Mouse (Mus musculus) MEL (cell line): ENCODE measurements at regions not wholly inside any gene's neighbourhood (a gene's known extent, or its start where the extent isn't known, plus 50 kb on each side); places are given as distances from the start of the nearest gene placed in this dataset.

ENCODE experiments used
- DNase-seq: peaks from one replicate; pipeline ENCODE4 v3.0.0; 2011; ENCODE audit warnings: low read depth, low spot score
- H3K27ac ChIP-seq: 2 replicates; pipeline ENCODE4 v1.5.1; 2012; ENCODE audit warnings: low read depth, mild to moderate bottlenecking, control low read depth, low read length, moderate library complexity; ENCODE audit not compliant: control insufficient read depth
- H3K27me3 ChIP-seq, 2 experiments: fragments of 150-350 bp in 1 of 2; sonication (generic) in 1 of 2; 2 replicates each; pipeline ENCODE4 v1.6.1; 2012; ENCODE audit warnings: low read length in 2 of 2, mild to moderate bottlenecking in 2 of 2, improper control_type of control experiment in 1 of 2, moderate library complexity in 1 of 2; ENCODE audit not compliant: insufficient read depth in 2 of 2, control insufficient read depth in 1 of 2
- H3K36me3 ChIP-seq, 2 experiments: 2 replicates each; pipeline ENCODE4 v1.6.1; 2012 to 2014; ENCODE audit warnings: low read length in 2 of 2, improper control_type of control experiment in 1 of 2, inconsistent platforms in 1 of 2, mild to moderate bottlenecking in 1 of 2; ENCODE audit not compliant: insufficient read depth in 2 of 2, control insufficient read depth in 1 of 2
- H3K4me1 ChIP-seq, 2 experiments: fragments of 150-350 bp in 1 of 2; sonication (generic) in 1 of 2; 2 replicates each; pipeline ENCODE4 v1.6.1; 2012; ENCODE audit warnings: low read length in 2 of 2, improper control_type of control experiment in 1 of 2, mild to moderate bottlenecking in 1 of 2; ENCODE audit not compliant: insufficient read depth in 2 of 2, control insufficient read depth in 1 of 2
- H3K4me3 ChIP-seq, 2 experiments: fragments of 150-350 bp in 1 of 2; sonication (generic) in 1 of 2; 2 replicates each; pipeline ENCODE4 v1.5.1; 2012; ENCODE audit warnings: low read depth in 2 of 2, low read length in 2 of 2, mild to moderate bottlenecking in 2 of 2, moderate library complexity in 2 of 2, control low read depth in 1 of 2, improper control_type of control experiment in 1 of 2; ENCODE audit not compliant: control insufficient read depth in 1 of 2, insufficient read depth in 1 of 2
- H3K79me2 ChIP-seq: 2 replicates; pipeline ENCODE4 v1.6.1; 2012; ENCODE audit warnings: mild to moderate bottlenecking, low read length, moderate library complexity; ENCODE audit not compliant: control insufficient read depth, poor library complexity, insufficient read depth
- H3K9ac ChIP-seq: 2 replicates; pipeline ENCODE4 v1.6.1; 2012; ENCODE audit warnings: low read depth, mild to moderate bottlenecking, control low read depth, low read length, moderate library complexity; ENCODE audit not compliant: control insufficient read depth, poor library complexity, severe bottlenecking
- H3K9me3 ChIP-seq: fragments of 150-350 bp; sonication (generic); replicated peaks from 2 replicates; pipeline ENCODE4 v1.6.1; 2012; ENCODE audit warnings: mild to moderate bottlenecking, low read length, improper control_type of control experiment, moderate library complexity; ENCODE audit not compliant: insufficient read depth
- CHD2 ChIP-seq: IDR thresholded peaks from 2 replicates; pipeline ENCODE4 v1.6.1; 2011; ENCODE audit warnings: low read length, improper control_type of control experiment
- CTCF ChIP-seq, 3 experiments: IDR thresholded peaks in 2 of 3; conservative IDR thresholded peaks in 1 of 3; 2 replicates each; pipeline ENCODE4 v1.5.1; 2011 to 2012; ENCODE audit warnings: low read length in 3 of 3, low read depth in 2 of 3, mild to moderate bottlenecking in 2 of 3, improper control_type of control experiment in 1 of 3, inconsistent platforms in 1 of 3, mixed read lengths in 1 of 3, moderate library complexity in 1 of 3; ENCODE audit not compliant: control insufficient read depth in 1 of 3, insufficient read depth in 1 of 3, poor library complexity in 1 of 3, severe bottlenecking in 1 of 3
- E2F4 ChIP-seq: IDR thresholded peaks from 2 replicates; pipeline ENCODE4 v1.6.1; 2011; ENCODE audit warnings: low read depth, low read length, improper control_type of control experiment, borderline replicate concordance
- ETS1 ChIP-seq: IDR thresholded peaks from 2 replicates; pipeline ENCODE4 v1.6.1; 2012; ENCODE audit warnings: low read depth, mild to moderate bottlenecking, inconsistent platforms, low read length, improper control_type of control experiment, moderate library complexity
- GABPA ChIP-seq: IDR thresholded peaks from 2 replicates; pipeline ENCODE4 v1.6.1; 2012; ENCODE audit warnings: low read depth, mild to moderate bottlenecking, inconsistent platforms, low read length, improper control_type of control experiment, moderate library complexity
- HCFC1 ChIP-seq: IDR thresholded peaks from 2 replicates; pipeline ENCODE4 v1.6.1; 2012; ENCODE audit warnings: low read depth, mild to moderate bottlenecking, inconsistent platforms, low read length, improper control_type of control experiment, moderate library complexity
- JUND ChIP-seq: IDR thresholded peaks from 2 replicates; pipeline ENCODE4 v1.6.1; 2011; ENCODE audit warnings: low read depth, mild to moderate bottlenecking, improper control_type of control experiment, low read length
- MXI1 ChIP-seq: IDR thresholded peaks from 2 replicates; pipeline ENCODE4 v1.6.1; 2011; ENCODE audit warnings: mild to moderate bottlenecking, low read depth, low read length, improper control_type of control experiment
- POLR2A ChIP-seq, 2 experiments: IDR thresholded peaks; 2 replicates each; pipeline ENCODE4 v1.6.1; 2011 to 2012; ENCODE audit warnings: low read length in 2 of 2, mild to moderate bottlenecking in 2 of 2, control low read depth in 1 of 2, improper control_type of control experiment in 1 of 2, low read depth in 1 of 2, moderate library complexity in 1 of 2; ENCODE audit not compliant: control insufficient read depth in 1 of 2, insufficient read depth in 1 of 2, poor library complexity in 1 of 2
- POLR2AphosphoS5 ChIP-seq: IDR thresholded peaks from 2 replicates; pipeline ENCODE4 v1.6.1; 2012; ENCODE audit warnings: low read depth, borderline replicate concordance, mild to moderate bottlenecking, inconsistent platforms, low read length, moderate library complexity, mixed read lengths
- SMC3 ChIP-seq: IDR thresholded peaks from 2 replicates; pipeline ENCODE4 v1.6.1; 2011; ENCODE audit warnings: low read depth, low read length, improper control_type of control experiment
- TBP ChIP-seq: IDR thresholded peaks from 2 replicates; pipeline ENCODE4 v1.8.0; 2011; ENCODE audit warnings: low read depth, low read length, improper control_type of control experiment
- UBTF ChIP-seq: IDR thresholded peaks from 2 replicates; pipeline ENCODE4 v1.6.1; 2012; ENCODE audit warnings: low read depth, mild to moderate bottlenecking, inconsistent platforms, low read length, improper control_type of control experiment, moderate library complexity, borderline replicate concordance; ENCODE audit not compliant: insufficient read depth
- ZC3H11A ChIP-seq: IDR thresholded peaks from 2 replicates; pipeline ENCODE4 v1.6.1; 2012; ENCODE audit warnings: low read depth, mild to moderate bottlenecking, inconsistent platforms, low read length, improper control_type of control experiment
- ZKSCAN1 ChIP-seq: IDR thresholded peaks from 2 replicates; pipeline ENCODE4 v1.6.1; 2012; ENCODE audit warnings: low read depth, mild to moderate bottlenecking, inconsistent platforms, low read length, improper control_type of control experiment, moderate library complexity
- ZMIZ1 ChIP-seq: IDR thresholded peaks from 2 replicates; pipeline ENCODE4 v1.6.1; 2012; ENCODE audit warnings: low read depth, mild to moderate bottlenecking, inconsistent platforms, low read length, improper control_type of control experiment, moderate library complexity
- ZNF384 ChIP-seq: IDR thresholded peaks from 2 replicates; pipeline ENCODE4 v1.6.1; 2012; ENCODE audit warnings: low read depth, mild to moderate bottlenecking, inconsistent platforms, low read length, improper control_type of control experiment

- H3K9ac ChIP-seq = no peak overlapping the region
- no peaks in the 10 kb centered on the region for H3K27me3 ChIP-seq
- no peaks in the 10 kb centered on the region for H3K79me2 ChIP-seq
- peaks cover 0 to 4% of the 10 kb centered on the region in 2 experiments; a peak in 2 of 4 replicates for H3K36me3 ChIP-seq
- DNase-seq = no peak
- TF ChIP-seq ETS1 (no peak), JUND (no peak), UBTF (no peak), TBP (no peak)
- no peak overlapping the region for H3K27ac ChIP-seq
- no peak overlapping the region for H3K4me3 ChIP-seq
- H3K4me1 ChIP-seq = peaks cover 3 to 4% of the 10 kb centered on the region in 2 experiments; a peak in 3 of 4 replicates
- H3K9me3 ChIP-seq = no peaks in the 10 kb centered on the region
Observed at GRCm38 (mm10) chr16:76540964-76541363, 167.3 kb upstream of the Nrip1 start.

- Histone ChIP-seq H3K4me1 (peaks cover 0 to 3% of the 10 kb centered on the region in 2 experiments; a peak in 2 of 4 replicates), H3K79me2 (no peaks in the 10 kb centered on the region), H3K27ac (no peak overlapping the region), H3K4me3 (no peak overlapping the region), H3K36me3 (no peaks in the 10 kb centered on the region; a peak in 1 of 4 replicates), H3K9me3 (no peaks in the 10 kb centered on the region), H3K9ac (no peak overlapping the region), H3K27me3 (no peaks in the 10 kb centered on the region)
- no peak for TF ChIP-seq CTCF (IDR thresholded peaks at IDR 0.05 in 2 of 3, conservative IDR thresholded peaks at IDR 0.05 in 1 of 3; ENCODE audit: control insufficient read depth in 1 of 3, insufficient read depth in 1 of 3, low read depth in 2 of 3, low read length in 3 of 3, poor library complexity in 1 of 3, severe bottlenecking in 1 of 3)
- TF ChIP-seq POLR2AphosphoS5 = no peak
- TF ChIP-seq ZNF384 = no peak
- no peak for TF ChIP-seq CHD2
- no peak for TF ChIP-seq HCFC1
- no peak for TF ChIP-seq TBP
- no peak for TF ChIP-seq POLR2A (IDR thresholded peaks at IDR 0.05; ENCODE audit: control insufficient read depth in 1 of 2, insufficient read depth in 1 of 2, low read depth in 1 of 2, low read length in 2 of 2, poor library complexity in 1 of 2)
- no peak for TF ChIP-seq MXI1
- no peak for TF ChIP-seq GABPA
- TF ChIP-seq ZC3H11A = no peak
- no peak for TF ChIP-seq ZKSCAN1
- TF ChIP-seq SMC3 = no peak
- TF ChIP-seq ZMIZ1 = no peak
- TF ChIP-seq E2F4 = no peak
- DNase-seq = no peak
Observed at GRCm38 (mm10) chr16:76540328-76540923, 166.8 kb upstream of the Nrip1 start.
